Mouse (Mus musculus): ENCODE results near the gene Spint1. TPM values are rescaled to one million over a fixed set of nuclear protein-coding genes. Genes with fewer than 3 reads are reported as not detected.

Spint1 gene
- polyA plus RNA-seq, 1 experiment from 2014 or later: 6.4 TPM

- Histone ChIP-seq H3K27ac (no peak overlapping the region), H3K4me2 (replicated peaks) (no peak overlapping the region), H3K9ac (no peak overlapping the region), H3K9me3 (replicated peaks) (no peaks in the 10 kb centered on the region), H3K4me3 (no peak overlapping the region), H3K36me3 (no peaks in the 10 kb centered on the region), H3K27me3 (peaks cover 15% of the 10 kb centered on the region), H3K4me1 (no peaks in the 10 kb centered on the region)
- no peak for ATAC-seq (ENCODE audit: low FRiP score)
- WGBS: 73% methylated on average over 4 of the region's 4 CpGs
Observed at GRCm38 (mm10) chr2:119249592-119250061, 12.5 kb downstream of the Spint1 start.

DNA sequence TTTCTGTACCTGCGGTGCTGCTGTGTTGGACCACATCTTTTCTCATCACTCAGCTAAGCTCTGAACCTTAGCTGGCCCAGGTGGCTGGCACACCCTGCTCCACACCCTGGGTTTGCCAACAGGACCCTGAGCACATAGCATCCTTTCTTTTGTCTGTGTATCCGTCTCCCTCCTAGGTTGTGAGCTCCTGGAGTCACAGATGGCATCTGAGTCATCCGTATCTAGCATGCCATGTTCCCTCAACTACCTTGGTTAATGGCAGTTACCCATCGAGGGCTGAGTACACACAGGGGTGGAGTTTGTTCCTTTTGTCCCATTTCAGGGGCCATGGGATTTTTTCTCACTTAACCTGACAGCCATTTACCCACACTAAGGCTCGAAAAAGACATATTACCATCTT is 13.2 kb downstream of the Spint1 start:
- Histone ChIP-seq H3K4me2 (replicated peaks) (no peak overlapping the region), H3K27me3 (peaks cover 20% of the 10 kb centered on the region), H3K27ac (no peak overlapping the region), H3K4me1 (no peaks in the 10 kb centered on the region), H3K4me3 (no peak overlapping the region), H3K36me3 (no peaks in the 10 kb centered on the region), H3K9ac (no peak overlapping the region), H3K9me3 (replicated peaks) (no peaks in the 10 kb centered on the region)
- no peak for ATAC-seq (ENCODE audit: low FRiP score)
- 62% methylated on average over 5 of the region's 5 CpGs for WGBS

- H3K9me3 ChIP-seq (replicated peaks): no peaks in the 10 kb centered on the region
- no peak overlapping the region for H3K4me3 ChIP-seq
- peak; percentile 43; the same call in 1 of the 2 replicates for ATAC-seq (ENCODE audit: low FRiP score)
- H3K4me1 ChIP-seq: no peaks in the 10 kb centered on the region
- peak overlapping the region; percentile 11; the same call in 1 of the 2 replicates for H3K4me2 ChIP-seq (replicated peaks)
- WGBS: 17% methylated on average over 11 of the region's 11 CpGs
- no peaks in the 10 kb centered on the region for H3K36me3 ChIP-seq
- H3K27ac ChIP-seq: no peak overlapping the region
- H3K27me3 ChIP-seq: peaks cover 22% of the 10 kb centered on the region
- no peak overlapping the region for H3K9ac ChIP-seq
Observed at GRCm38 (mm10) chr2:119250826-119251478, 13.8 kb downstream of the Spint1 start.

- H3K4me1 ChIP-seq: no peaks in the 10 kb centered on the region
- ATAC-seq (ENCODE audit: low FRiP score): no peak
- H3K9me3 ChIP-seq (replicated peaks): no peaks in the 10 kb centered on the region
Observed at GRCm38 (mm10) chr2:119254976-119255375, 17.8 kb downstream of the Spint1 start.

GRCm38 (mm10) chr2:119260518-119260917 is 23.4 kb downstream of the Spint1 start:
- H3K4me3 ChIP-seq: no peak overlapping the region
- H3K9me3 ChIP-seq (replicated peaks): no peaks in the 10 kb centered on the region
- H3K27me3 ChIP-seq: peaks cover 6% of the 10 kb centered on the region
- H3K4me2 ChIP-seq (replicated peaks): no peak overlapping the region
- 60% methylated on average over 1 of the region's 1 CpGs for WGBS
- no peak for ATAC-seq (ENCODE audit: low FRiP score)
- no peak overlapping the region for H3K9ac ChIP-seq
- H3K36me3 ChIP-seq: no peaks in the 10 kb centered on the region
- no peaks in the 10 kb centered on the region for H3K4me1 ChIP-seq
- no peak overlapping the region for H3K27ac ChIP-seq

More at GRCm38 (mm10) chr2:119254976-119255375, 17.8 kb downstream of the Spint1 start:
- Histone ChIP-seq H3K36me3 (no peaks in the 10 kb centered on the region), H3K4me2 (replicated peaks) (no peak overlapping the region), H3K27me3 (peaks cover 21% of the 10 kb centered on the region), H3K27ac (no peak overlapping the region), H3K9ac (no peak overlapping the region), H3K4me3 (no peak overlapping the region)
- WGBS: 15% methylated on average over 7 of the region's 7 CpGs

GRCm38 (mm10) chr2:119261326-119261725 is 24.2 kb downstream of the Spint1 start:
- Histone ChIP-seq H3K4me1 (no peaks in the 10 kb centered on the region), H3K27ac (no peak overlapping the region), H3K36me3 (no peaks in the 10 kb centered on the region), H3K9me3 (replicated peaks) (no peaks in the 10 kb centered on the region), H3K27me3 (peaks cover 6% of the 10 kb centered on the region), H3K4me3 (no peak overlapping the region), H3K9ac (no peak overlapping the region), H3K4me2 (replicated peaks) (no peak overlapping the region)
- ATAC-seq (ENCODE audit: low FRiP score): no peak
- 55% methylated on average over 2 of the region's 2 CpGs for WGBS

- Histone ChIP-seq H3K36me3 (no peaks in the 10 kb centered on the region), H3K27ac (no peak overlapping the region), H3K9ac (no peak overlapping the region), H3K27me3 (peaks cover 11% of the 10 kb centered on the region), H3K4me1 (no peaks in the 10 kb centered on the region), H3K4me2 (replicated peaks) (no peak overlapping the region), H3K9me3 (replicated peaks) (no peaks in the 10 kb centered on the region), H3K4me3 (no peak overlapping the region)
- 52% methylated on average over 8 of the region's 8 CpGs for WGBS
- no peak for ATAC-seq (ENCODE audit: low FRiP score)
Observed at GRCm38 (mm10) chr2:119262978-119263377, 25.8 kb downstream of the Spint1 start.

GRCm38 (mm10) chr2:119263813-119264212 is 26.7 kb downstream of the Spint1 start:
- Histone ChIP-seq H3K36me3 (no peaks in the 10 kb centered on the region), H3K4me1 (no peaks in the 10 kb centered on the region), H3K27me3 (peaks cover 17% of the 10 kb centered on the region), H3K4me3 (no peak overlapping the region), H3K9me3 (replicated peaks) (no peaks in the 10 kb centered on the region), H3K4me2 (replicated peaks) (no peak overlapping the region), H3K27ac (no peak overlapping the region), H3K9ac (no peak overlapping the region)
- WGBS: 87% methylated on average over 5 of the region's 5 CpGs
- ATAC-seq (ENCODE audit: low FRiP score): no peak

DNA sequence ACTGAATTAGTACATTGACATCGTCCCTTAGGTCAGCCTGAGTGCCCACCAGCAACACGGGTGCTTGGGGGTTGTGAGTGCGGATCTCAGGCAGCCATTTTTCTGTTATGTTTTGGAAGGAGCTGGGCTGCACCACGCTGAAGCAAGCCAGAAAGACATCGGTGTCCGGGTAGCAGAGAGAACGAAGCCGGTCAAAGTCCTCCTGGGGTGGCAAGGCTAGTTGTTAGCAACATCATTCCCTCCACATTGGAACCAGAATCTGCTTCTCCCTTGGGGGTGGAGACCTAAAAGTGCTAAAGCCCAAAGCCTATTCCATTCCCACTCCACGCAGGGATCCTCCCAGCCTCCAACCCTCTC is 33.1 kb downstream of the Spint1 start:
- ATAC-seq (ENCODE audit: low FRiP score): no peak
- Histone ChIP-seq H3K36me3 (no peaks in the 10 kb centered on the region), H3K4me3 (peak overlapping the region; percentile 66), H3K27ac (no peak overlapping the region), H3K4me1 (peaks cover 5% of the 10 kb centered on the region; the same call in 1 of the 2 replicates), H3K27me3 (peaks cover 30% of the 10 kb centered on the region), H3K4me2 (replicated peaks) (peak overlapping the region; percentile 95), H3K9ac (peak overlapping the region; percentile 80; the same call in 1 of the 2 replicates), H3K9me3 (replicated peaks) (no peaks in the 10 kb centered on the region)
- 45% methylated on average over 9 of the region's 9 CpGs for WGBS

DNA sequence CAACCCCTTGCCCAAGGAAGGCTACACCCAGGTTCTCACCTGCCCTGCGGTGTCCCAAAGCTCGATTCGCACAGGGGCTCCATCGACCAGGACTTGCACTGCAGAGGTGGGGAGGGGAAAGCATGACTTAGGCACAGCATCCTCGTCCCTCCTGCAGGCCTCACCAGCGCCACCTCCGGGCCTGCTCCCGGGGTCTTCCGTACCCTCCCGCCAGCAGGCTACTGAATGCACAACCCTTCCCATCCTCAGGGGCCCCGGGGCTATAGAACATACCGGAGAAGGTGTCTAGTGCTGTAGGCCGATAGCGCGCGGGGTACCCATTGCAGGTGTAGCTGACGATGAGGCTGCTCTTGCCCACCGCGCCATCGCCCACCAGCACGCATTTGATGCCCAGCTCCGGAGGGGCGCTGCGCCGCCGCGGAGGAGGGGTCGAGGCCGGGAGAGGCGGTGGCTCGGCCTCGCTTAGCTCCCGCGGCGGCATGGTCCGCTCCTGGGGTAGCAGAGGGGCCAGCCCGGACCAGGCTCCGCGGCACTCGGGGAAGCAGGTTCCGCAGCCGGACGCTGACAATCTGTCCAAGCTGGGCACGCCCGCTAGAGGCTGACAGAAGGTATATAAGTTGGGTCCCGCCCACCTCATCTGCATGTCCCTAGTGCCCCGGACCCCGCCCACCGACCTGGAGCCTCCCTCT is 33.6 kb downstream of the Spint1 start, which contains the start of gene Rhov:
Gene Rhov (minus strand): TSS at position 630 of the 689 bp plus-strand sequence.
- WGBS: under 1% methylated on average over 44 of the region's 49 CpGs
- ATAC-seq (ENCODE audit: low FRiP score): peak; percentile 90
- peak within 1 kb of the TSS; percentile 57; the same call in 1 of the 2 replicates for H3K27ac ChIP-seq

DNA sequence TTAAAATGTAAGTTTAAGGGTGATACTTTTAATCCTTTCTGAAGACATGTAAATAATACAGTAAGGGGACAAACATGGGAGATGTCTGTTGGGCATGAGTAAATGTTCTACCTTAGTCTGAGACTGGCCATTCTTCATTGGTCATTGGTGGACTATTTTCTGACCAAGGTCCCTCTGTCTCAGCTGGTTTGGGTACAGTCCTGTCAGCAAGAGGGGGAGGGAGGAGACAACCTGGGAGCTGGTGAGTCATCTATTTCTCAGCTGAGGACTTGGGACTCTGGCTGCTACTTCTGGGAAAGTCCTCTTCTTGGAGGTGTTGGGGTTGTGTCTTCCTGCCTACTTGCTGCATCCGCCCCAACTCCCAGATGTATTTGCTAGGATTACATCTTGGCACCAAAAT is 37.0 kb downstream of the Spint1 start:
- WGBS: 85% methylated on average over 1 of the region's 1 CpGs
- ATAC-seq (ENCODE audit: low FRiP score): no peak
- H3K4me2 ChIP-seq (replicated peaks): no peak overlapping the region

More for the DNA sequence above, 33.6 kb downstream of the Spint1 start, which contains the start of gene Rhov:
- Histone ChIP-seq H3K9me3 (replicated peaks) (no peaks in the 10 kb centered on the region), H3K4me1 (peaks cover 5% of the 10 kb centered on the region; the same call in 1 of the 2 replicates), H3K36me3 (no peaks in the 10 kb centered on the region), H3K4me2 (replicated peaks) (peak within 1 kb of the TSS; percentile 95), H3K27me3 (peaks cover 30% of the 10 kb centered on the region), H3K4me3 (peak within 1 kb of the TSS; percentile 66), H3K9ac (peak within 1 kb of the TSS; percentile 80)

GRCm38 (mm10) chr2:119276926-119277325 is 39.8 kb downstream of the Spint1 start:
- ATAC-seq (ENCODE audit: low FRiP score): no peak
- no peaks in the 10 kb centered on the region for H3K4me1 ChIP-seq
- no peaks in the 10 kb centered on the region for H3K9me3 ChIP-seq (replicated peaks)
- WGBS: 78% methylated on average over 7 of the region's 7 CpGs
- no peak overlapping the region for H3K4me3 ChIP-seq
- H3K9ac ChIP-seq: no peak overlapping the region
- H3K27me3 ChIP-seq: no peaks in the 10 kb centered on the region
- no peak overlapping the region for H3K27ac ChIP-seq
- H3K36me3 ChIP-seq: no peaks in the 10 kb centered on the region
- no peak overlapping the region for H3K4me2 ChIP-seq (replicated peaks)

More for the DNA sequence above, 37.0 kb downstream of the Spint1 start:
- no peaks in the 10 kb centered on the region for H3K36me3 ChIP-seq
- H3K4me3 ChIP-seq: no peak overlapping the region
- peaks cover 5% of the 10 kb centered on the region; the same call in 1 of the 2 replicates for H3K4me1 ChIP-seq
- H3K9me3 ChIP-seq (replicated peaks): no peaks in the 10 kb centered on the region
- no peak overlapping the region for H3K9ac ChIP-seq
- no peak overlapping the region for H3K27ac ChIP-seq
- peaks cover 15% of the 10 kb centered on the region for H3K27me3 ChIP-seq

All from hindbrain, embryonic 12.5 days (tissue).